Mouse (Mus musculus) heart, adult 18-20 months (tissue): ENCODE data around the gene Ccnl2. TPM values are rescaled to one million over a fixed set of nuclear protein-coding genes. Genes with fewer than 3 reads are reported as not detected.

Experiments used
- DNase-seq, 2 experiments: peaks; one replicate each; pipeline ENCODE4 v3.0.0; 2021 to 2022; ENCODE audit warnings: mixed read lengths in 1 of 2
- microRNA-seq, 2 experiments: library from miRNA; unstranded; fragments of <30 nt; microRNA quantifications; one replicate each; pipeline ENCODE4 v1.2.0; 2022
- total RNA-seq, 2 experiments: library from RNA; stranded (reverse); gene quantifications; 2 replicates each; pipeline ENCODE4 v1.2.3; 2021

Gene Ccnl2
- total RNA-seq, 2 experiments from 2014 or later: 17.9 to 25.7 TPM

GRCm38 (mm10) chr4:155863001-155863400, 50.7 kb downstream of the Ccnl2 start, which contains the start of gene Tas1r3:
Tas1r3 (minus strand) TSS chr4:155863362.
- DNase-seq: no peak

- DNase-seq: peak in 1 of 2 experiments; percentile 39
These were observed 56.5 kb downstream of the Ccnl2 start for GRCm38 (mm10) chr4:155868614-155869298.

GRCm38 (mm10) chr4:155869317-155870033, 57.2 kb downstream of the Ccnl2 start, which contains the start of the genes Cptp and Ints11:
Cptp (minus strand) TSS chr4:155869440.
Ints11 (plus strand) TSS chr4:155869546.
- peak; percentile 98 for DNase-seq

- DNase-seq: no peak
These were observed 59.1 kb downstream of the Ccnl2 start for GRCm38 (mm10) chr4:155871404-155871803.

Small RNAs within 50 kb of the gene (microRNA-seq; reads per million reads assigned to microRNA genes)
- gene Gm27743: 0 reads per million in 2 experiments

Other genes starting within 250 kb of the Ccnl2 start
- gene Slc35e2, start 211.1 kb upstream of the Ccnl2 start, total RNA-seq: 1 to 10 TPM; 9.0 TPM
- 10 to 100 TPM; 26.4 to 26.7 TPM for gene Cdk11b, start 187.6 kb upstream of the Ccnl2 start, total RNA-seq
- not detected for gene Gm10563, start 167.1 kb upstream of the Ccnl2 start, total RNA-seq
- 1 to 10 TPM; 7.0 to 7.2 TPM for gene Mmp23, start 159.1 kb upstream of the Ccnl2 start, total RNA-seq
- 10 to 100 TPM; 24.1 to 24.7 TPM for gene Mib2, start 143.3 kb upstream of the Ccnl2 start, total RNA-seq
- 1 to 10 TPM; 1.1 to 1.8 TPM for gene Fndc10, start 118.1 kb upstream of the Ccnl2 start, total RNA-seq
- 10 to 100 TPM; 42.9 to 50.7 TPM for gene Ssu72, start 107.7 kb upstream of the Ccnl2 start, total RNA-seq
- under 1 TPM; 0.25 to 0.39 TPM for gene Tmem240, start 77.7 kb upstream of the Ccnl2 start, total RNA-seq
- gene Atad3a, start 51.4 kb upstream of the Ccnl2 start, total RNA-seq: 10 to 100 TPM; 44.6 to 44.8 TPM
- 10 to 100 TPM in 1 of 2 experiments, 1 to 10 TPM in 1; 7.1 to 14.6 TPM for gene Vwa1, start 37.8 kb upstream of the Ccnl2 start, total RNA-seq
- under 1 TPM; 0.42 to 0.85 TPM for gene Tmem88b, start 26.6 kb upstream of the Ccnl2 start, total RNA-seq
- not detected for gene Ankrd65, start 22.1 kb upstream of the Ccnl2 start, total RNA-seq
- gene Mrpl20, start 9.6 kb upstream of the Ccnl2 start, total RNA-seq: 10 to 100 TPM; 76.7 to 79.8 TPM
- gene Aurkaip1, start 18.8 kb downstream of the Ccnl2 start, total RNA-seq: 100 to 1,000 TPM; 106 to 108 TPM
- 10 to 100 TPM; 22.0 to 26.6 TPM for gene Mxra8, start 27.2 kb downstream of the Ccnl2 start, total RNA-seq
- gene Dvl1, start 34.9 kb downstream of the Ccnl2 start, total RNA-seq: 10 to 100 TPM; 45.0 to 51.5 TPM
- under 1 TPM; 0.22 to 0.23 TPM for gene Tas1r3, start 50.9 kb downstream of the Ccnl2 start, total RNA-seq
- 1 to 10 TPM; 6.2 to 8.0 TPM for gene Cptp, start 57.0 kb downstream of the Ccnl2 start, total RNA-seq
- 10 to 100 TPM; 14.7 to 14.9 TPM for gene Ints11, start 57.1 kb downstream of the Ccnl2 start, total RNA-seq
- 10 to 100 TPM; 10.4 to 12.8 TPM for gene Pusl1, start 79.3 kb downstream of the Ccnl2 start, total RNA-seq
- 1 to 10 TPM; 8.6 to 8.8 TPM for gene Acap3, start 79.3 kb downstream of the Ccnl2 start, total RNA-seq
- 10 to 100 TPM; 53.0 to 55.9 TPM for gene Ube2j2, start 131.3 kb downstream of the Ccnl2 start, total RNA-seq
- gene C1qtnf12, start 149.8 kb downstream of the Ccnl2 start, total RNA-seq: 10 to 100 TPM; 17.0 to 22.4 TPM
- 1 to 10 TPM; 2.7 to 3.1 TPM for gene B3galt6, start 180.2 kb downstream of the Ccnl2 start, total RNA-seq
- 10 to 100 TPM; 82.1 to 89.0 TPM for gene Sdf4, start 180.4 kb downstream of the Ccnl2 start, total RNA-seq
- gene Tnfrsf4, start 201.4 kb downstream of the Ccnl2 start, total RNA-seq: 1 to 10 TPM in 1 of 2 experiments, under 1 TPM in 1; 0.25 to 1.0 TPM
- under 1 TPM; 0.45 to 0.49 TPM for gene Tnfrsf18, start 213.7 kb downstream of the Ccnl2 start, total RNA-seq
- gene Ttll10, start 246.9 kb downstream of the Ccnl2 start, total RNA-seq: under 1 TPM in 1 of 2 experiments, not detected in 1; 0.33 TPM